ENCODE assay signal across 1 mouse cellular context in genomic region chr6:85355753-85356152, GRCm38 (mm10).
TF ChIP-seq lines count a peak whose summit lies in the region.

No protein-coding gene starts in this region.

TF ChIP-seq in MEL, 35 proteins besides CTCF, POLR2A, EP300 and RAD21 (continued from another document):
- TF ChIP-seq MYC (IDR thresholded peaks at IDR 0.05; ENCODE audit: low read depth, low read length) (no peak), HCFC1 (IDR thresholded peaks at IDR 0.05; ENCODE audit: low read depth, low read length) (no peak), UBTF (IDR thresholded peaks at IDR 0.05; ENCODE audit: borderline replicate concordance, insufficient read depth, low read depth, low read length) (no peak), CHD2 (IDR thresholded peaks at IDR 0.05; ENCODE audit: low read length) (no peak), MEF2A (IDR thresholded peaks at IDR 0.05; ENCODE audit: extremely low read depth, insufficient replicate concordance, low read depth, low read length, poor library complexity, severe bottlenecking) (no peak), ZMIZ1 (IDR thresholded peaks at IDR 0.05; ENCODE audit: low read depth, low read length) (no peak), ETS1 (IDR thresholded peaks at IDR 0.05; ENCODE audit: low read depth, low read length) (0 out of 2 replicates have a peak, but pooled peaks have one; percentile 12), TCF12 (IDR thresholded peaks at IDR 0.05; ENCODE audit: low read depth, low read length) (no peak), USF2 (IDR thresholded peaks at IDR 0.05; ENCODE audit: borderline replicate concordance in 1 of 2, insufficient read depth in 1 of 2, low read depth in 1 of 2, low read length in 2 of 2) (no peak), RCOR1 (IDR thresholded peaks at IDR 0.05; ENCODE audit: low read depth, low read length) (0 out of 2 replicates have a peak, but pooled peaks have one; percentile 15), SIN3A (IDR thresholded peaks at IDR 0.05; ENCODE audit: low read length) (0 out of 2 replicates have a peak, but pooled peaks have one; percentile 25), NRF1 (IDR thresholded peaks at IDR 0.05; ENCODE audit: insufficient read depth, low read depth, low read length, poor library complexity, severe bottlenecking) (no peak), MXI1 (IDR thresholded peaks at IDR 0.05; ENCODE audit: low read depth, low read length) (no peak), E2F4 (IDR thresholded peaks at IDR 0.05; ENCODE audit: borderline replicate concordance, low read depth, low read length) (no peak), TAL1 (IDR thresholded peaks at IDR 0.05; ENCODE audit: low read length) (no peak), SMC3 (IDR thresholded peaks at IDR 0.05; ENCODE audit: low read depth, low read length) (no peak), POLR2AphosphoS5 (IDR thresholded peaks at IDR 0.05; ENCODE audit: borderline replicate concordance, low read depth, low read length) (no peak), GATA1 (IDR thresholded peaks at IDR 0.05; ENCODE audit: low read depth, low read length) (peak; percentile 81)
TF ChIP-seq in MEL: peak in this region for 5.
